Mouse (Mus musculus) frontal cortex, adult 2 months (tissue): ENCODE results near the gene Ubqln3. TPM values are rescaled to one million over a fixed set of nuclear protein-coding genes. Genes with fewer than 3 reads are reported as not detected.

Experiments
- DNase-seq, 2 experiments: peaks; one replicate each; pipeline ENCODE4 v3.0.0; 2022; ENCODE audit warnings: low spot score in 1 of 2; ENCODE audit errors: extremely low spot score in 1 of 2
- polyA plus RNA-seq: library from polyadenylated mRNA; depleted of rRNA; stranded (reverse); fragments of >200 nt; gene quantifications from 2 replicates; pipeline ENCODE4 v1.2.3, GENCODE M21; 2012; rRNA removed

Ubqln3 gene
- polyA plus RNA-seq: not detected in 2 replicates

GRCm38 (mm10) chr7:104143179-104143578, at the start of gene Ubqln3:
TSS of gene Ubqln3 (minus strand) at chr7:104143279.
- no peak for DNase-seq

DNA sequence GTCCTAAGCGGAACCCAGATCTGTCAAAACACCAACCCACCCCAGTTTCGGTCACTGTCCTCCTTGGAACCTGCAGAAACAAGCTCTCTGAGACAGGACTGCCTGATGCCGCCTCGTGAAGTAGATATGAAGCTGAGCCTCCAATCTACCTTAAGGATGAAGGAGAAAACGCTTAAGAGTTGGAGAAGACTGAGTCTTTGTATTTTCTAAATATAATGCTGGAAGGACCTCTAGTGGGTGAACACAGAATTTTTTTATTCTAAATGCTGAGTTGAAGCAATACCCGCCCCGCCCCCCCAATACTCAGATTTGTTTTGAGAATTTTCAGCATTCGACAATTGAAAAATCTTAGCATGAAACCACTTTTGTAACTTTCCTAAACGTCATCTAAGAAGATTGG, 48.2 kb upstream of the Ubqln3 start:
- no peak for DNase-seq

- no peak for DNase-seq
Observed at GRCm38 (mm10) chr7:104183292-104183691, 40.2 kb upstream of the Ubqln3 start, which contains the start of gene Olfr648. TSS of gene Olfr648 (minus strand) at chr7:104183392.

DNA sequence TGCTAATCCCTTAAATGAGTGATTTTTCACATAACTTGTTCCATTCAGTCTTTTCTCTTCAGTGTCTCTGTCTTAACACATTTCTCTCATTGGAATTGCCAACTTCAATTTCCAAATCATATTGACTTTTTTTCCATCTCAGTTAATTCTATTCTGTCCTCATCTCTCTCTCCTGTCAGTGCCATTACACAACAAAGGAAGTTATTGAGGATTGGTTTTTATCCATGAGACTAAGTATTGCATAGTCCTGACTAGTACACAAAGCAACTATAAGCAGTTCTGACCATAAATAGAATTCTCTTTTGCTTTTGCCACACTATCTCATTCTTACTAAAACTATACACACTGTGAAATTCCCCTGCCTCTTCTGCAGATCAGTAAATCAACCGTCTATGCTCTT, 36.0 kb upstream of the Ubqln3 start:
- DNase-seq: no peak

- DNase-seq: no peak
Observed at GRCm38 (mm10) chr7:104178422-104179054, 35.5 kb upstream of the Ubqln3 start.

GRCm38 (mm10) chr7:104175085-104175484, 32.0 kb upstream of the Ubqln3 start:
- DNase-seq: no peak

DNA sequence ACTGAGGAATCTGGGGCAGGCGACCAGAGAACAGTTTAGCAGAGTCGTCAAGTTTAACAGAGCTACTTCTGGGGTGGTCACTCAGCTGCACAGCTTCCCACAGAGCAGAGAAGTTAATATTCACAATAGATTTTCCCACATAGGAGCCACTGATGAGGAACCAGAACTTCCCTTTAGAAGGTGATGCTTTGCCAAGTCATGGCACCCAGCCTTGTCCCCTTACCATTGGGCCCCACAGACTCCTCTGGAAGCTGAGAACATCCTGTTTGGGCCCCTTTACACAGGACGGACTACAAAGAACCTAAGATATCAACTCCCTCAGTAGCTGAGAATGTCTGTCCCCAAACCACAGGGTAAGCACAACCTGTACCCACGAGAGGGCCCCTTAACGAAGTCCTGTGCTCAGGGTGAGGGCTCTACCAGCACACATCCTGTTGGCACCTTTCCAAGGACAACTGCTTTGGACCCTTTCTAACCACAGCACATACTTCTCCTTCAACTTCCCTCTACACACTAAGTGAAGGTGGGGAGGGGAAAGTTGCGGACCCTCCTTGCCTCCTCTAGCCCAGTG, 26.6 kb upstream of the Ubqln3 start:
- no peak for DNase-seq

DNA sequence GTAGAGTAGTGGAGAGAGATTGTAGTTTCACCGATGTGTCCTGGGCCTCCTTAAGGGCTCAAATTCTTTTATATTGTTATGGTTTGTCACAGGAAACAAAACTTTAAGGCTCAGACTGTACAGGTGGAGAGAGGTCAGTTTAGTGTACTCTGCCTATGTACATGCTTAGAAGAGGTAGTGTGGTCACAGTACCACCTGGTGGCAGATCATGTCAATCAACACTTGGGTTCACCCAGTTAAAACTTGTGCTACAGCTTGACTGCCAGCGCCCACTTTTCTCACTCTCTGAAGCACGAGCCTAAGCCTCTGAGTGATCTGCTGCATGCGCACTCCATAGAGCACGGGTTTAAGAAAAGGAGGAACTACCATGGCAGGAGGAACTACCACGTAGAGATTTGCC, 24.0 kb upstream of the Ubqln3 start:
- no peak for DNase-seq

- DNase-seq: no peak
Observed at GRCm38 (mm10) chr7:104150456-104150855, 7.4 kb upstream of the Ubqln3 start, which contains the start of gene Ubqlnl. TSS of gene Ubqlnl (minus strand) at chr7:104150556.

- DNase-seq: no peak
Observed at GRCm38 (mm10) chr7:104137305-104137704, 5.8 kb downstream of the Ubqln3 start, which contains the start of gene Olfr643. TSS of gene Olfr643 (minus strand) at chr7:104137405.

- no peak for DNase-seq
Observed at GRCm38 (mm10) chr7:104129726-104130125, 13.4 kb downstream of the Ubqln3 start, which contains the start of gene Ubqln5. TSS of gene Ubqln5 (minus strand) at chr7:104129826.

GRCm38 (mm10) chr7:104104757-104104972, 38.4 kb downstream of the Ubqln3 start, which contains the start of gene Olfr646:
TSS of gene Olfr646 (plus strand) at chr7:104104873.
- DNase-seq: no peak

DNA sequence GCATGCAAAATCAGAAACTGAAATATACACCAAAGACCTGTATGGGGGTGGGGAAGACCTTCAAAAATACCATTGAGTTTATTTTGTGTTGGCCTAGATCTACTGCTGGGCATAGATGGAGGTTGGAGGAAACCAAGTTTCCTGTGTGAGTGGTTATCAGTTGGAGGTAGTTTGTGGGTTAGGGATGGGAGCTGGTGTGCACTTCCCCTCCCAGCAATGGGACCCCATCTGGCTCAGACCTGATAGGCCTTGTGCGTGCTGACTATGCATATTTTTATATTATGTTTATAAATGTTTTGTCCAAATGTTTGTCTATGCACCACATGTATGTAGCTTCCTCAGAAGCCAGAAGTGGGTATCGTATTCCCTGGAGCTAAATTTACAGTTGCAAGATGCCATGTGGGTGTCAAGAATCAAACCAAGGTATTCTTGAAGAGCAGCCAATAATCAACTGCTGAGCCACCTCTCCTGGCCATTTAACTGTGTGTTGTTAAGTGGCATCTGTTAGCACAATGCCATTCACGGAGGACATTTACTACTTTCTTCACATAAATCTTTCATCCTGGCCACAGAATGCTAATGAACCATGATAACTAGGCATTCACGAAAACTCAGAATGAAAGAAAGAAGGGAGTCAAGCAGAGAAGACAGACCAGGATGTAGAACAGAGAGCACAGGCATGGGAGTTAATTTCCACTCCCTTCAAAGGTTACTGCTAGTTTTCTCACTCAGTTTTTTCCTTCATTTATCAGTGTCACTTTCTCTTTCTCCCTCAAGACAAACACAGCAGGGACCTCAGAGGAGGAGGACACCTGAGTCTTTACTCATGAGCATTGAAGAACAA, 38.9 kb downstream of the Ubqln3 start:
- no peak for DNase-seq

Other genes starting within 250 kb of the Ubqln3 start
- not detected in 2 replicates for gene Olfr64, start 248.8 kb downstream of the Ubqln3 start, polyA plus RNA-seq
- not detected in 2 replicates for gene Olfr65, start 239.8 kb downstream of the Ubqln3 start, polyA plus RNA-seq
- gene Olfr631, start 214.5 kb downstream of the Ubqln3 start, polyA plus RNA-seq: not detected in 2 replicates
- not detected in 2 replicates for gene Olfr632, start 208.9 kb downstream of the Ubqln3 start, polyA plus RNA-seq
- gene Olfr633, start 198.8 kb downstream of the Ubqln3 start, polyA plus RNA-seq: not detected in 2 replicates
- not detected in 2 replicates for gene Olfr635, start 172.1 kb downstream of the Ubqln3 start, polyA plus RNA-seq
- gene Olfr638, start 144.5 kb downstream of the Ubqln3 start, polyA plus RNA-seq: not detected in 2 replicates
- gene Olfr639, start 126.0 kb downstream of the Ubqln3 start, polyA plus RNA-seq: not detected in 2 replicates
- gene Olfr640, start 117.7 kb downstream of the Ubqln3 start, polyA plus RNA-seq: 0.11 TPM in 1 of 2 replicates, not detected in the other
- not detected in 2 replicates for gene Olfr641, start 107.8 kb downstream of the Ubqln3 start, polyA plus RNA-seq
- not detected in 2 replicates for gene Olfr642, start 90.6 kb downstream of the Ubqln3 start, polyA plus RNA-seq
- not detected in 2 replicates for gene 4930516K23Rik, start 81.8 kb downstream of the Ubqln3 start, polyA plus RNA-seq
- gene Olfr644, start 71.4 kb downstream of the Ubqln3 start, polyA plus RNA-seq: 0.02 TPM in 1 of 2 replicates, not detected in the other
- gene Olfr645, start 57.8 kb downstream of the Ubqln3 start, polyA plus RNA-seq: not detected in 2 replicates
- gene Olfr646, start 38.4 kb downstream of the Ubqln3 start, polyA plus RNA-seq: not detected in 2 replicates
- not detected in 2 replicates for gene Ubqln5, start 13.5 kb downstream of the Ubqln3 start, polyA plus RNA-seq
- not detected in 2 replicates for gene Olfr643, start 5.9 kb downstream of the Ubqln3 start, polyA plus RNA-seq
- gene Ubqlnl, start 7.3 kb upstream of the Ubqln3 start, polyA plus RNA-seq: not detected in 2 replicates
- 0.06 and 0.82 TPM in 2 replicates for gene Olfm5, start 21.6 kb upstream of the Ubqln3 start, polyA plus RNA-seq
- 0.08 and 0.16 TPM in 2 replicates for gene Olfr648, start 40.1 kb upstream of the Ubqln3 start, polyA plus RNA-seq
- gene Olfr649, start 52.7 kb upstream of the Ubqln3 start, polyA plus RNA-seq: 0.23 TPM in 1 of 2 replicates, not detected in the other
- 0.56 and 1.0 TPM in 2 replicates for gene Trim6, start 75.5 kb upstream of the Ubqln3 start, polyA plus RNA-seq
- gene Trim34a, start 101.2 kb upstream of the Ubqln3 start, polyA plus RNA-seq: 4.0 and 4.1 TPM in 2 replicates
- 0.65 and 0.72 TPM in 2 replicates for gene Trim5, start 144.8 kb upstream of the Ubqln3 start, polyA plus RNA-seq
- 5.0 and 6.0 TPM in 2 replicates for gene Trim12a, start 172.2 kb upstream of the Ubqln3 start, polyA plus RNA-seq
- gene Trim34b, start 186.2 kb upstream of the Ubqln3 start, polyA plus RNA-seq: 0.04 TPM in 1 of 2 replicates, not detected in the other
- gene Trim12c, start 210.1 kb upstream of the Ubqln3 start, polyA plus RNA-seq: 2.1 and 2.8 TPM in 2 replicates
- gene Trim30b, start 226.6 kb upstream of the Ubqln3 start, polyA plus RNA-seq: 0.12 and 0.27 TPM in 2 replicates